Mouse (Mus musculus): ENCODE measurements around the gene Wfikkn1. TPM values are rescaled to one million over a fixed set of nuclear protein-coding genes. Genes with fewer than 3 reads are reported as not detected.

Wfikkn1 gene
- total RNA-seq, 1 experiment from 2014 or later: 1.0 TPM

- ATAC-seq (replicated peaks; ENCODE audit: low read depth, poor library complexity, severe bottlenecking): no peak
Observed at GRCm38 (mm10) chr17:25887467-25887866, 6.8 kb upstream of the Wfikkn1 start.

DNA sequence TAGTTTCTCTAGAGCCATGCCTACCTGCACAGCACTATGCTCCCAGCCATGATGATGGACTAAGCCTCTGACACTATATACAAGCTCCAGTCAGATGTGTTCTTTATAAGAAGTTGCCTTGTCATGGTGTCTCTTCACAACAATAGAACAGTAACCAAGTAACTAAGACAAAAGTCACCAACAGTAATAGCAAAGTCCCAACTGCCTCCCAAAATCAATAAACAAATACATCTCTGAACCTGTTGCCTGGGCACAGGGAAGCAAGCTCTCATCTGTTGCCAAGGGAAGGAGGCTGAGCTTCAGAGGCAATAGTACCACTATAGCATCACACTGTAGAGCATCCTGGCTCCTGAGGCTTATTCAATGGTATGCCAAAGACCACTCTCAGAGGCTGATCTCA is 6.1 kb upstream of the Wfikkn1 start:
- ATAC-seq (replicated peaks; ENCODE audit: low read depth, poor library complexity, severe bottlenecking): no peak

GRCm38 (mm10) chr17:25885636-25886035 is 5.0 kb upstream of the Wfikkn1 start:
- ATAC-seq (replicated peaks; ENCODE audit: low read depth, poor library complexity, severe bottlenecking): peak; percentile 84

DNA sequence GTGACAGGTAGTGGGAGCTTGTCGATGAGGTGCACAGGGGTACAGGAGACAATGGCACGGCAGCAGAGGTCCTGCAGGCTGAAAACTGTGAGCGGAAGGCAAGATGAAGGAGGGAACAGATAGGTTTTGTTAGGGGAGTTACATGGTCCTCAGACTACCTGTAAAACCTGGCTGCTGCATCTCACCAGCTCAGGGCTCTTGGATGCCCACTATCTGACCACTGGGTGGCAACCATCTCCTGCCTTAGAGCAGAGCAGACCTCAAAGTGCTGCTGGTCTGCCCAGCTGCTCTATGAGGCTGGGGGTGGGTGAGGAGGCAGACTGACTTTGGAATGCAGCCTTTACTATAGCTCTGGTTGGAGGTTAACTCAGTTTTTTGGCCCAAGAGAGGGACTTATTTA is 3.2 kb upstream of the Wfikkn1 start:
- ATAC-seq (replicated peaks; ENCODE audit: low read depth, poor library complexity, severe bottlenecking): no peak

- no peak for ATAC-seq (replicated peaks; ENCODE audit: low read depth, poor library complexity, severe bottlenecking)
Observed at GRCm38 (mm10) chr17:25883268-25883667, 2.6 kb upstream of the Wfikkn1 start.

- ATAC-seq (replicated peaks; ENCODE audit: low read depth, poor library complexity, severe bottlenecking): no peak
Observed at GRCm38 (mm10) chr17:25882306-25882705, 1.6 kb upstream of the Wfikkn1 start.

DNA sequence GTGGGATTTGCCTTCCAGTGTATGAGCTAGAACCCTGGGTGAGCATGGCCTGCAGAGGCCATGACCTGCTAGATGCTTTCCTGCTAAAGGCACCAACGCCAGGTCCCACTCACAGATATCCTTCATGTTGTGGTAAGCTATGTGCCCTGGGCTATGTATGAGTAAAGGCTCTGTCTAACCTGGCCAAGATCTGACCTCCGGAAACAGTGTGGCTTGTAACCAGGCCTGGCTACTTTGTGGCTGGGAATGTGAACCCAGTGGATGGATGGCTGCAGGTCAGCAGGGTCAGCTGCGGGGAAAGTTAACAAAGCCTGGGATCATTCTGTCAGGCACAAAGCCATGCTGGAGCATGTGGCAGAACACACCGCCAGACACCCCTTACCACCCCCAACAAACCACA is 1.0 kb upstream of the Wfikkn1 start:
- ATAC-seq (replicated peaks; ENCODE audit: low read depth, poor library complexity, severe bottlenecking): no peak

DNA sequence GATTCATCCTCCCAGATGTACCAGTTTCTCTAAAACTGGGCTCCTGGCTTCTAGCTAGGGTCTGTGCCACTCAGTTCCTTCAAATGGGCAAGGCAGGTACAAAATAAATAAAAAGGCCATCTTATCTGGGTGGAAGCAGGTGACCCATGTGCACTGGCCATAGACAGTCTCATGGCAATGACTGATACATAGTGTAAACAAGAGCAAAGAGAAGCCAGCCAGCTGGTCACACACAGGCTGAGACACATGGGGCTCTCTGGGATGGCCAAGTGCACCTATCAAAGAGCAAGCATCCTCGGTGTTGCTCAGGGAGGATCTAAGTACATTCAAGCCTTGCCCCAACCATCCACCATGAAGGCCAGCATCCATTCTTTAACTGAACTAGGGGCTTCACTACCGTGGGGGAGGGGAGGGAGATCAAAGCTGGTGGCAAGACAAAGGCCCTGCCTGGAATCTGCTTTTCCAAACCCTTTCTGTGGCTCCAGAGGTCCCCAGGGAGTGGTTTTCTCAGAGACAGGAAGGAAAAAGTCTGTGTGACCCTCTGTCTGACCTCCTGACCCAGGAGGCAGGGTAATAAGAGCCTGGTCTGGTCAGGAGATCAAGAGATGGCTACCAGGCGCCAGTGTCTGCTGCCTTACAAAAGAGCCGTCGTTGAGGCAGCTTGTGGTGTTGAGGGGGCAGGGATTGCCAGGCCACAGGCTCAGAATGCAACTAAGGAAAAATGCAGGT is 419 bp upstream of the Wfikkn1 start:
- no peak for ATAC-seq (replicated peaks; ENCODE audit: low read depth, poor library complexity, severe bottlenecking)

- no peak for ATAC-seq (replicated peaks; ENCODE audit: low read depth, poor library complexity, severe bottlenecking)
Observed at GRCm38 (mm10) chr17:25879750-25880149, 908 bp downstream of the Wfikkn1 start.

DNA sequence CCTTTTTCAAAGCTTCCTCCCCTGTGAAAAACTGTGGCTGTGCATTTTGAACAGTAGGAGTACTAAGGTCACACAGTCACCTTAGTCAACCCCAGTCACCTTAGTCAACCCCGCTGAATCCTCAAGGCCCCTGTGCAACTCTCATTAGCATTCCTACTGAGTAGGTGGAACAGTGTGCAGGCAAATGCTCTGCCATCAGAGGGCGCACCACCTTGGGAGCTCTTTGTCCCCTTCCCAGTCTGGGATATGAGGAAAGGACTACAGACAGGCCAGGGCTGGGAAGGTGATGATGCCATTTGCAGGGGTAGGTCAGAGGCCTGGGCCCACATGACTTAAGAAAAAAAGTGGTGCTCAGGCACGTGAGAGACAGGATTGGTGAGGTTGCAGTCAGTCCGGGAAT is 1.4 kb downstream of the Wfikkn1 start:
- no peak for ATAC-seq (replicated peaks; ENCODE audit: low read depth, poor library complexity, severe bottlenecking)

DNA sequence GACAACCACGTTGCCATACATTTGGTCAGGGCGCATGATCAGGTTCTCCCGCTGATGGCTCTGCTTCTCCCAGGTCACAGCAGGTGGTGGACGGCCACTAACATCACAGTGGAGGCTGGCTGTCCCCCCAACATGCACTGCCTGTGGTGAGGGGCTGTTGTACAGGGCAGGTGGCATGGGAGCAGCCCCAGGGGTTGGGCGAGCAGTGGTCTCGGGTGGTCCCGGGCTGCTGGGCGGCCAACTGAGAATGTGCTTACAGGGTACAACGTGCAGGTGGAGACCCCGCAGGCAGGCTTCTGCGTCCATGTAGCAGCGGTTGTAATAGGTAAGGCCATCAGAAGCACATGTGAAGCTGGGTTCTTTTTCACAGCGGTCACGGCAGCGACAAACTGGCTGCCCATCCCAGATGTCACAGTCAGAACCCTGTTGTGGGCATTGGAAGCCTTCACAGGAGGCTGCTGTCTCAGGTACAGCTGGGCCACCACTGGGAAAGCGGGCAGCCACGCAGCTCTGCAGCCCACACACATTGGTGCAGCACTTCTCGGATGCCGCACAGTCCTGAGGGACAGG is 2.0 kb downstream of the Wfikkn1 start:
- no peak for ATAC-seq (replicated peaks; ENCODE audit: low read depth, poor library complexity, severe bottlenecking)

DNA sequence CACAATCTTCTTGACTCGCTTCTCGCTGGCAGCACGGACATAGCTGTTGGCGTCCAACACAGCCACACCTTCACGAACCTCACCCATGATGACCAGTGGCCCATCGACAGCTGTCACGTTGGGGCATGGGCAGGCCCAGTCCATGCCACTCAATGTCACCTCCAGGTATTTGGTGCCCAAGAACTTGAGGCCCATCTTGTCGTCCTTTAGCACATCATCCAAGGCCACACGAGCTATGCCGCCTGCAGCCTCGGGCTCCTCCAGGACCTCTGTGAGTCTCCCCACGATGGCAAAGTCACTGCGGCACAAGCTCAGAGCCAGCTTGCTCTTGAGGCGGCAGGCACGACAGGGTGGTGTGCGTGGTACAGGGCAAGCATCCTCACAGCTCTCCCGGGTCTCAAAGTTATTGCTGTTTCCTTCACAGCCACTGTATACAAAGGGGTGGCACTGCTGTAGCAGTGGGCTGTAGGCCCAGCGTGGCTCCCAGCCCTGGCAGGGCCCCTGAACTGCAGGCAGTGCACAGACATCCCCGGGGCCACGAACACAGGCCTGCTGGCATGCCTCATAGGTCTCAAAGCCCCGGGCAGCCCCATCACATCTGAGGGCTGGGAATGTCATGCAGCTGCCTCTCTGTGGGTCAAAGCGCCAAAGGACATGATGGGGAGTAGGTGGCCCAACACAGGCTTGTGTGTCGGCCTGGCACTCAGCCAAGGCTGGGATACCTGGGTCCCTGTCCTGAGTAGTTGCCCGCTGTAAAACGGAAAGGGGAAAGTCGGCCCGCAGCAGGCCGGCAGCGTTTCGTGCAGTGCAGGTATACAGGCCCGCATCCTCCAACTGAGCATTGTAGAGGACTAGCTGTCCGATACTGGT is 2.7 kb downstream of the Wfikkn1 start:
- ATAC-seq (replicated peaks; ENCODE audit: low read depth, poor library complexity, severe bottlenecking): no peak

DNA sequence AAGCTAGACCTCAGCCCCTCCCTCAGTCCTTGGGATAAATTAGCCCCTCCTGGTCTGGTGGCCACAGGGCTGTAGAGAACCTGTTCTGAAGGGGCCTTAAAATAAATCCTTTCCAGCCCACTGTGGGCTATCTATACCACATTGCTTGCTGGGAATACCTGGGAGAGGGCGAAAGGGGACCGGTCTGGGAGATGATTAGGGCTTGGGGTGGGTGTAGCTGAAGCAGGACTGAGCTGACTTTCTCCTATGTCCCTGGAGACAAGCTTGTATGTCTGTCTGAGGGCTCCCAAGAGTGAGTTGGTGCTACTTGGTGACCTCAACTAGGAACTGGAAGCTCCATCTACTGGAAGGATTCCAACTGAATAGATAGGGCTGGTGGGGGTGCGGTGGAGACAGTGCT is 3.6 kb downstream of the Wfikkn1 start:
- ATAC-seq (replicated peaks; ENCODE audit: low read depth, poor library complexity, severe bottlenecking): no peak

DNA sequence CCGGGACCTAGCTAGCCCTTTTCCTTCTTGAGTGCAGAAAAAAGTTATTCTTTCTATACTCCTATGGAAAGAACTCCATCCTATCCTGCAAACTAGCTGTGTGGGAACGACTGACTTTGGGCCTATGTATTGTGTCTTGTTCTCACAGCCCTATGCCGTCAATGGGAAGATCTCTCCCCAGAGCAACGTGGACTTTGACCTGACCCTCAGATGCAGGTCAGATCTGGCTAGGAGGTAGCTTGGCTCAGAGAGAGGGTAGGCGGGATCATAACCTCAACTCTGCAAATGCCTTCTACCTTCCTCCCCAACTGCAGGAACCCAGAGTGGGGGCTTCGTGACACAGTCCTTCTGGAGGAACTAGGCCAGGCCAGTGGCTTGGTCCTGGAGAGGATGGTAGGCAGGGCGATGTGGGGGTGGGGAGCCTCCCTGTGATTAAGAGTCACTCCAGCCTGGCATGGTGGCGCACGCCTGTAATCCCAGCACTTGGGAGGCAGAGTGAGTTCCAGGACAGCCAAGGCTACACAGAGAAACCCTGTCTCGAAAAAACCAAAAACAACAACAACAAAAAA is 4.2 kb downstream of the Wfikkn1 start:
- no peak for ATAC-seq (replicated peaks; ENCODE audit: low read depth, poor library complexity, severe bottlenecking)

- ATAC-seq (replicated peaks; ENCODE audit: low read depth, poor library complexity, severe bottlenecking): peak; percentile 81
Observed at GRCm38 (mm10) chr17:25875171-25876136, 5.2 kb downstream of the Wfikkn1 start.

DNA sequence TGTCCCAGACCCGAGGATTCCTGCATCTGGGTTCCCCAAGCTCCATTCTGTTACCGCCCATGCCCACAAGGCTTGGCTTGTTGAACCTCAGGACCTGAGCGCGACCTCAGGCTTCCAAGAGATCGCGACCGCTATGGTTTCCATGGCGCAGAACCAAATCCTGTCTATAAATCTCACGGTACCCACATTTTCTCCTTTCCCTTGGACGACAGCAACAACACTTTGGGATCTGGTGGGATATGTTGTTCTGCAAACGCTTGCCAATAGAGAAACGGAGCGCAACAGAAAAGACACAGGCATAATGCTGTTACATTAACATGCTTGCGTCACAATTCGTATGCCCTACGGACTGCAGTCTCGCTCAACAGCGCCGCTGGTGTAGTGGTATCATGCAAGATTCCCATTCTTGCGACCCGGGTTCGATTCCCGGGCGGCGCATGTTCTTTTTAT is 5.9 kb downstream of the Wfikkn1 start, which contains the start of gene Mettl26:
Gene Mettl26, plus strand, starts transcription at position 354 of the 450 bp plus-strand sequence.
- ATAC-seq (replicated peaks; ENCODE audit: low read depth, poor library complexity, severe bottlenecking): peak; percentile 74

- ATAC-seq (replicated peaks; ENCODE audit: low read depth, poor library complexity, severe bottlenecking): no peak
Observed at GRCm38 (mm10) chr17:25874148-25874720, 6.4 kb downstream of the Wfikkn1 start.

DNA sequence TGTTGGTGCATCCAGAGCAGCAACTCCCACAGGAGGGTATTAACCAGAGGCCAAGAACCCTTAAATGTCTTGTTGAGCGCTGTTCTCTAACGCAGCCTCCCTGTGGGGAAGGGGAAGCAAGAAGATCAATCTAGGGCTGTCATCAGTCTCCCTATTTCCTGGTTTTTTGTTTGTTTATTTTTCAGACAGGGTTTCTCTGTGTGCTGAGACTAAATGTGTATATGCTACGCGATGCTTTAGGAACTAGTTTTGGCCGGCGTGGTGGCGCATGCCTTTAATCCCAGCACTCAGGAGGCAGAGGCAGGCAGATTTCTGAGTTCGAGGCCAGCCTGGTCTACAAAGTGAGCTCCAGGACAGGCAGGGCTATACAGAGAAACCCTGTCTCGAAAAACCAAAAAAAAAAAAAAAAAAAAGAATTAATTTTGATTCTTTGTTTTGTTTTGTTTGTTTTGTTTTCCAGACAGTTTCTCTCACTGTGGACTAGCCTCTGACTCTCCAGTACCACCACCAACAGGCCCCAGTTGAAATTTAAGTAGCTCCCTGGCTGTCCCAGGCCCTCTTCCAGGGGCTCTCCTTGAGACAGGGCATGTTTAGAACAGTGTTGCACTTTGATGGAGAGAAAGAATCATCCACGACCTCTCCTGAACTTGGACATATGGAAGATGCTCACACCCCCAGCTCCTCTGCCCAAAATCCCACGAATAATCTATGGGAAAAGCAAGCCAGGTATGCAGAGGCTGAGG is 7.1 kb downstream of the Wfikkn1 start:
- ATAC-seq (replicated peaks; ENCODE audit: low read depth, poor library complexity, severe bottlenecking): no peak

Data from common myeloid progenitor, adult 5-6 weeks (primary cell).